Mouse (Mus musculus) embryonic fibroblast, embryonic 13.5 days (primary cell): ENCODE measurements at regions not wholly inside any gene's neighbourhood (a gene's known extent, or its start where the extent isn't known, plus 50 kb on each side); places are given as distances from the start of the nearest gene placed in this dataset.
"Not testable (repeated sequence)": the region's sequence is repeated elsewhere in the genome, so short reads cannot be mapped to it uniquely, and the experiment has no call there.

Experiments used
- H3K27ac ChIP-seq: 2 replicates; pipeline ENCODE4 v1.5.1; 2012; ENCODE audit warnings: low read length, control low read depth, inconsistent platforms; ENCODE audit not compliant: insufficient read depth
- H3K4me1 ChIP-seq: 2 replicates; pipeline ENCODE4 v1.6.1; 2011; ENCODE audit warnings: low read length; ENCODE audit not compliant: control insufficient read depth, insufficient read depth
- H3K4me3 ChIP-seq: 2 replicates; pipeline ENCODE4 v1.5.1; 2011; ENCODE audit warnings: mild to moderate bottlenecking, control low read depth, low read length; ENCODE audit not compliant: insufficient read depth
- CTCF ChIP-seq: IDR thresholded peaks from 2 replicates; pipeline ENCODE4 v1.5.1; 2011; ENCODE audit warnings: mild to moderate bottlenecking, control low read depth, low read length, moderate library complexity, borderline replicate concordance; ENCODE audit not compliant: insufficient read depth
- POLR2A ChIP-seq: IDR thresholded peaks from 2 replicates; pipeline ENCODE4 v1.6.1; 2011; ENCODE audit warnings: low read depth, mild to moderate bottlenecking, control low read depth, low read length, moderate library complexity

GRCm38 (mm10) chrX:94785983-94786382, 61.6 kb downstream of the Zxdb start:
- Histone ChIP-seq H3K4me1 (no peaks in the 10 kb centered on the region), H3K27ac (no peak overlapping the region), H3K4me3 (no peak overlapping the region)
- no peak for TF ChIP-seq POLR2A
- no peak for TF ChIP-seq CTCF

GRCm38 (mm10) chrX:94788331-94788920, 64.1 kb downstream of the Zxdb start:
- no peak overlapping the region for H3K27ac ChIP-seq
- H3K4me3 ChIP-seq = no peak overlapping the region
- no peaks in the 10 kb centered on the region for H3K4me1 ChIP-seq
- TF ChIP-seq CTCF (no peak), POLR2A (no peak)

GRCm38 (mm10) chrX:94796845-94797244, 72.5 kb downstream of the Zxdb start:
- H3K27ac ChIP-seq, H3K4me3 ChIP-seq, H3K4me1 ChIP-seq: not testable (repeated sequence)

GRCm38 (mm10) chrX:94797348-94798182, 73.2 kb downstream of the Zxdb start:
- not testable (repeated sequence) for H3K4me3 ChIP-seq, H3K4me1 ChIP-seq, H3K27ac ChIP-seq

GRCm38 (mm10) chrX:94798183-94798619, 73.8 kb downstream of the Zxdb start:
- H3K27ac ChIP-seq, H3K4me1 ChIP-seq, H3K4me3 ChIP-seq: not testable (repeated sequence)

DNA sequence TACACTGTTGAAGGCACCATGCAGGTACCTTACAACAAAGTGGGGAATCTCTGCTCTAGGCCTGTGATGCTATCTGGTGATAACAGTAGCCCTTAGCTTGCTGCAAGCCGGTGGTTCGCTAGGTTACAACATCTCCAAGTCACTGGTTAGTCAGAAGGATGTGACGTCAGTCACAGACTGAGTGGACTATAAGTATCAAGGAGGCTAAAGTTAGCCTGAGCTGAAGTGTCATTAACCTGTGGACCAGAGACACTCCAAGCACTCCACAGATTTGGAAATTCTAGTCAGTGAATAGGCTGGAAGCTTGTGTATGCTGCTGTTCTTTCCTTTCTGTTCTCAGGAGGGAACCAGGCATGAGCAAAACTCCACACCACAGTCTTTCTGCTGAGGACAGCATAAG, 88.4 kb downstream of the Zxdb start:
- H3K4me3 ChIP-seq, H3K27ac ChIP-seq, H3K4me1 ChIP-seq: not testable (repeated sequence)

GRCm38 (mm10) chrX:94827524-94827923, 103.2 kb downstream of the Zxdb start:
- H3K4me3 ChIP-seq, H3K4me1 ChIP-seq, H3K27ac ChIP-seq: not testable (repeated sequence)

DNA sequence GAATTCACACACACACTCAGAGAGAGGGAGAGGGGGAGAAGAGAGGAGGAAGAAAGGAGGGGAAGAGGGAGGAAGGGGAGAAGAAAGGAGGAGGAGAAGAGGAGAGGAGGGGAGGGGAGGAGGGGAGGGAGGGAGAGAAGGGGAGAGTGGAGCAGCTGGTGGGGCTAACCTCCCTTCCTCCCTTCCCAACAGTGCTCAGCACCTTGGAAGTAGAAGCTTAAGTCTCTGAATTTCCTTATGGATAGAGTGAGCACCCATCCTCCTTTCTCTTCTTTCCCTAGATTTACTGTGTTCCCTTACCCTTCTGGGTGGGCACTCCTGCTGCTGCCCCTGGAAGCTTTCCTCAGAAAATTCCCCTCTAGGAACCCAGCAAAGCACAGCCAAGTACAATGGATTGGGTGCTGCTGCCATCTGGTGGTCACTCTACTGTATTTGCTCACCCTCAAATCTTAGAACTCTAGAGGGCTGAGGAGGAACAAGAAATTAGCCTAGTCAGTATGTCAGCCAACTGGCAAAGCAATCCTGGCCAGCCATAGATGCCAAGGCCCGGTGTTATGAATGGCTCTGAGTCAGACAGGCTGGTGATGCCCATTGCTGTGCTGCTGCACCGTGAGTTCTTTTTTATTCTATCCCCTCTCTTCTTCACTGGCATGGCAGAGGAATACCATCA, 119.9 kb downstream of the Zxdb start:
- H3K4me3 ChIP-seq, H3K4me1 ChIP-seq, H3K27ac ChIP-seq: not testable (repeated sequence)

DNA sequence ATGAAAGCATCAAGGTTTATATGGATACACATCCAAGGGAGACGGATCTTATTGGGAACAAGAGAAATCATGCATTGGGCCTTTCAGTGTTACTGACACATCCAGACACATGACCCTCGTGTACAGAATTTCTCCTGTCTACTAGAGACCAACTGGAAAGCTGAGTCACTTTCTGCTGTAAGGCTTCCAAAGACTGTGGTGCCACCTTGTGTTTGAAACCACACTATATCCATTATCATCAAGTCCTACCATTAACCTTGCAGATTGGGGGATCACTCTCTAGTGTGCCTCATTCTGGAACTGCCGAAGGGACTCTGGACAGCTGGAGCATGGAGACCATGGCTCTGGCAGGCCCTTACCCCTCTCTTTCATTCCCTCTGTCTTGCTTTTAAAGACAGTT, 125.2 kb downstream of the Zxdb start:
- not testable (repeated sequence) for H3K27ac ChIP-seq, H3K4me1 ChIP-seq

GRCm38 (mm10) chrX:94857501-94857900, 133.1 kb downstream of the Zxdb start:
- Histone ChIP-seq H3K4me3 (no peak overlapping the region), H3K27ac (no peak overlapping the region), H3K4me1 (no peaks in the 10 kb centered on the region)
- no peak for TF ChIP-seq CTCF
- no peak for TF ChIP-seq POLR2A

More for the DNA sequence above, 125.2 kb downstream of the Zxdb start:
- not testable (repeated sequence) for H3K4me3 ChIP-seq

- no peak overlapping the region for H3K4me3 ChIP-seq
- no peak for TF ChIP-seq CTCF
- TF ChIP-seq POLR2A = no peak
- H3K27ac ChIP-seq = no peak overlapping the region
- no peaks in the 10 kb centered on the region for H3K4me1 ChIP-seq
Measured at GRCm38 (mm10) chrX:94857954-94858353, 133.6 kb downstream of the Zxdb start.
